Comparison of ENCODE assay signal across 9 mouse cellular contexts in genomic region chr11:79737126-79737697, GRCm38 (mm10).
DNase-seq lines count a peak whose midpoint lies in the region; ATAC-seq and TF ChIP-seq lines count a peak whose summit lies in the region.
"Had no signal": no experiment of that assay in that cellular context is flagged by ENCODE, and none has a peak within 500 bp of the region (broad histone marks: within the 10 kb centered on the region; RNA-seq: fewer than 3 reads in every experiment).

No protein-coding gene starts in this region.

- no peaks in the 10 kb centered on the region for H3K36me3 ChIP-seq in forebrain, postnatal 0 days (ENCODE audit: insufficient read depth)
- no peaks in the 10 kb centered on the region for H3K36me3 ChIP-seq in forebrain, embryonic 13.5 days (ENCODE audit: poor library complexity, severe bottlenecking)
- H3K36me3 ChIP-seq in lung, embryonic 15.5 days, result no peaks in the 10 kb centered on the region
- H3K36me3 ChIP-seq in limb, embryonic 14.5 days (ENCODE audit: control insufficient read depth, insufficient read depth, low read length), result no peaks in the 10 kb centered on the region

- TF ChIP-seq CTCF in forebrain, postnatal 0 days (IDR thresholded peaks at IDR 0.05; ENCODE audit: low read depth), result no peak
- TF ChIP-seq CTCF in embryonic fibroblast, embryonic 13.5 days (IDR thresholded peaks at IDR 0.05; ENCODE audit: borderline replicate concordance, insufficient read depth, low read length), result no peak

- 48% methylated on average over 12 of the region's 12 CpGs for WGBS in forebrain, postnatal 0 days
- WGBS in forebrain, embryonic 13.5 days, result 58% methylated on average over 12 of the region's 12 CpGs
- 63% methylated on average over 12 of the region's 12 CpGs for WGBS in lung, embryonic 15.5 days
- 50% methylated on average over 12 of the region's 12 CpGs for WGBS in limb, embryonic 14.5 days

- peaks cover 8% of the 10 kb centered on the region; the same call in 1 of the 2 replicates for H3K4me1 ChIP-seq in forebrain, postnatal 0 days (ENCODE audit: insufficient read depth)
- peaks cover 19% of the 10 kb centered on the region for H3K4me1 ChIP-seq in forebrain, embryonic 13.5 days
- H3K4me1 ChIP-seq in lung, embryonic 15.5 days, result peaks cover 34% of the 10 kb centered on the region
- H3K4me1 ChIP-seq in embryonic fibroblast, embryonic 13.5 days (ENCODE audit: control insufficient read depth, insufficient read depth, low read length), result peaks cover 27% of the 10 kb centered on the region
- H3K4me1 ChIP-seq in limb, embryonic 14.5 days (ENCODE audit: control insufficient read depth, insufficient read depth, low read length), result peaks cover 29% of the 10 kb centered on the region

- no peaks in the 10 kb centered on the region for H3K27me3 ChIP-seq in forebrain, postnatal 0 days (ENCODE audit: insufficient read depth, low read length)
- H3K27me3 ChIP-seq in forebrain, embryonic 13.5 days, result no peaks in the 10 kb centered on the region
- H3K27me3 ChIP-seq in lung, embryonic 15.5 days, result no peaks in the 10 kb centered on the region
- H3K27me3 ChIP-seq in limb, embryonic 14.5 days (ENCODE audit: control insufficient read depth, insufficient read depth, low read length), result no peaks in the 10 kb centered on the region

- no peak overlapping the region for H3K4me2 ChIP-seq in forebrain, postnatal 0 days (ENCODE audit: low read depth)
- no peak overlapping the region for H3K4me2 ChIP-seq in forebrain, embryonic 13.5 days
- no peak overlapping the region for H3K4me2 ChIP-seq in lung, embryonic 15.5 days
- no peak overlapping the region for H3K4me2 ChIP-seq in limb, embryonic 14.5 days (replicated peaks; ENCODE audit: low read depth, low read length, severe bottlenecking)

- TF ChIP-seq POLR2A in embryonic fibroblast, embryonic 13.5 days (IDR thresholded peaks at IDR 0.05; ENCODE audit: low read depth, low read length), result no peak
- TF ChIP-seq POLR2A in limb, embryonic 14.5 days (IDR thresholded peaks at IDR 0.05; ENCODE audit: borderline replicate concordance, extremely low read depth, insufficient read depth, insufficient read length), result no peak

- H3K9me3 ChIP-seq in forebrain, postnatal 0 days (ENCODE audit: low read length), result no peaks in the 10 kb centered on the region
- H3K9me3 ChIP-seq in forebrain, embryonic 13.5 days (replicated peaks), result no peaks in the 10 kb centered on the region
- no peaks in the 10 kb centered on the region for H3K9me3 ChIP-seq in lung, embryonic 15.5 days
- H3K9me3 ChIP-seq in limb, embryonic 14.5 days (ENCODE audit: control insufficient read depth, low read length), result no peaks in the 10 kb centered on the region

- H3K9ac ChIP-seq in forebrain, postnatal 0 days, result no peak overlapping the region
- H3K9ac ChIP-seq in forebrain, embryonic 13.5 days, result no peak overlapping the region
- H3K9ac ChIP-seq in lung, embryonic 15.5 days, result no peak overlapping the region
- H3K9ac ChIP-seq in limb, embryonic 14.5 days (ENCODE audit: low read depth, low read length, severe bottlenecking), result no peak overlapping the region

- DNase-seq in forebrain, postnatal 0 days, result no peak
- DNase-seq in lung, postnatal 25 days (ENCODE audit: low spot score), result no peak
- DNase-seq in limb, embryonic 14.5 days (ENCODE audit: low spot score), result no peak
- DNase-seq in right cerebral cortex, postnatal 36 days (ENCODE audit: low spot score in 2 of 2), result no peak
- DNase-seq in cerebellum, postnatal 14 days, result no peak
- DNase-seq: cerebellum, adult 11-12 months had no signal

- H3K4me3 ChIP-seq in forebrain, postnatal 0 days (ENCODE audit: low read depth, low read length), result no peak overlapping the region
- no peak overlapping the region for H3K4me3 ChIP-seq in forebrain, embryonic 13.5 days
- no peak overlapping the region for H3K4me3 ChIP-seq in lung, embryonic 15.5 days
- H3K4me3 ChIP-seq in embryonic fibroblast, embryonic 13.5 days (ENCODE audit: insufficient read depth, low read length), result no peak overlapping the region
- no peak overlapping the region for H3K4me3 ChIP-seq in limb, embryonic 14.5 days (replicated peaks; ENCODE audit: low read length)

- no peak overlapping the region for H3K27ac ChIP-seq in forebrain, postnatal 0 days (ENCODE audit: low read depth, low read length)
- no peak overlapping the region for H3K27ac ChIP-seq in forebrain, embryonic 13.5 days
- peak overlapping the region; percentile 65 for H3K27ac ChIP-seq in lung, embryonic 15.5 days
- H3K27ac ChIP-seq in embryonic fibroblast, embryonic 13.5 days (ENCODE audit: insufficient read depth, low read length), result peak overlapping the region; percentile 94
- H3K27ac ChIP-seq in limb, embryonic 14.5 days (replicated peaks; ENCODE audit: low read depth, low read length), result 0 out of 2 replicates have a peak overlapping the region, but pooled peaks have one; percentile 79

- ATAC-seq in forebrain, postnatal 0 days, result 0 out of 2 replicates have a peak, but pooled peaks have one; percentile 12
- ATAC-seq in forebrain, embryonic 13.5 days, result no peak
- 0 out of 2 replicates have a peak, but pooled peaks have one; percentile 6 for ATAC-seq in lung, embryonic 15.5 days (ENCODE audit: borderline replicate concordance, extremely low read depth, low FRiP score, low TSS enrichment)
- ATAC-seq in limb, embryonic 14.5 days (ENCODE audit: low FRiP score, low read depth), result 0 out of 2 replicates have a peak, but pooled peaks have one; percentile 19

Comparison
In these comparisons a context has a peak if more than half of its experiments do, and no peak if none do; other contexts are left out.
1. H3K27ac ChIP-seq: peak in lung, embryonic 15.5 days (single experiment), embryonic fibroblast, embryonic 13.5 days (single experiment) and limb, embryonic 14.5 days (single experiment); none in forebrain, postnatal 0 days (single experiment) and forebrain, embryonic 13.5 days (single experiment).